Mouse (Mus musculus) heart, embryonic 14.5 days (tissue): ENCODE data around the gene Vpreb3. TPM values are rescaled to one million over a fixed set of nuclear protein-coding genes. Genes with fewer than 3 reads are reported as not detected.

Source experiments
- ATAC-seq: fragments of 200-750 bp; cut with Nextera tagmentation; 2 replicates; pipeline ENCODE4 v1.8.0; 2017; ENCODE audit warnings: low read depth, moderate TSS enrichment; ENCODE audit not compliant: insufficient number of reproducible peaks, insufficient read depth, low FRiP score
- H3K27ac ChIP-seq, 2 experiments: fragments of 200-500 bp in 1 of 2; fragments of 300-500 bp in 1 of 2; sonication (generic) in 1 of 2; replicated peaks in 1 of 2; 2 replicates each; pipeline ENCODE4 v1.5.1; 2012 to 2014; ENCODE audit warnings: low read depth in 2 of 2, low read length in 2 of 2, control low read depth in 1 of 2, mild to moderate bottlenecking in 1 of 2, mixed read lengths in 1 of 2; ENCODE audit not compliant: control insufficient read depth in 1 of 2, insufficient read depth in 1 of 2
- H3K27me3 ChIP-seq: fragments of 300-500 bp; sonication (generic); 2 replicates; pipeline ENCODE4 v1.6.1; 2014; ENCODE audit warnings: mild to moderate bottlenecking, low read length, control low read depth; ENCODE audit not compliant: control insufficient read depth, insufficient read depth
- H3K36me3 ChIP-seq: fragments of 300-500 bp; sonication (generic); 2 replicates; pipeline ENCODE4 v1.6.1; 2014; ENCODE audit warnings: mild to moderate bottlenecking, control low read depth, low read length, mixed read lengths; ENCODE audit not compliant: control insufficient read depth, insufficient read depth
- H3K4me1 ChIP-seq, 2 experiments: fragments of 200-500 bp in 1 of 2; fragments of 300-500 bp in 1 of 2; sonication (generic) in 1 of 2; 2 replicates each; pipeline ENCODE4 v1.6.1; 2012 to 2014; ENCODE audit warnings: low read length in 2 of 2, control low read depth in 1 of 2, mixed read lengths in 1 of 2; ENCODE audit not compliant: control insufficient read depth in 2 of 2, insufficient read depth in 2 of 2
- H3K4me2 ChIP-seq: fragments of 300-500 bp; sonication (generic); 2 replicates; pipeline ENCODE4 v1.6.1; 2014; ENCODE audit warnings: mild to moderate bottlenecking, low read length
- H3K4me3 ChIP-seq, 2 experiments: fragments of 200-500 bp in 1 of 2; fragments of 300-500 bp in 1 of 2; sonication (generic) in 1 of 2; 2 replicates each; pipeline ENCODE4 v1.5.1; 2012 to 2014; ENCODE audit warnings: low read length in 2 of 2, mild to moderate bottlenecking in 2 of 2, control low read depth in 1 of 2, low read depth in 1 of 2, moderate library complexity in 1 of 2; ENCODE audit not compliant: control insufficient read depth in 1 of 2, insufficient read depth in 1 of 2
- H3K9ac ChIP-seq: fragments of 300-500 bp; sonication (generic); 2 replicates; pipeline ENCODE4 v1.6.1; 2014; ENCODE audit warnings: mild to moderate bottlenecking, low read length
- H3K9me3 ChIP-seq: fragments of 300-500 bp; sonication (generic); 2 replicates; pipeline ENCODE4 v1.6.1; 2016; ENCODE audit warnings: low read length, control low read depth; ENCODE audit not compliant: control insufficient read depth
- WGBS: fragments of 180-500 bp; shearing (Covaris S2); extraction: QIAGEN DNeasy Blood & Tissue Kit; methylation state at CpG from one replicate; pipeline ENCODE4 v1.1.7; 2014; 5-methylcytosine and 5-hydroxymethylcytosine counted together
- polyA plus RNA-seq: library from polyadenylated mRNA; unstranded; fragments of >200 nt; fragmentation: Nextera tagmentation; extraction: Ambion mirVana; gene quantifications from 2 replicates; pipeline ENCODE4 v1.2.1, GENCODE M21; 2014

The Vpreb3 gene
- 0.46 and 0.58 TPM in 2 replicates for polyA plus RNA-seq

DNA sequence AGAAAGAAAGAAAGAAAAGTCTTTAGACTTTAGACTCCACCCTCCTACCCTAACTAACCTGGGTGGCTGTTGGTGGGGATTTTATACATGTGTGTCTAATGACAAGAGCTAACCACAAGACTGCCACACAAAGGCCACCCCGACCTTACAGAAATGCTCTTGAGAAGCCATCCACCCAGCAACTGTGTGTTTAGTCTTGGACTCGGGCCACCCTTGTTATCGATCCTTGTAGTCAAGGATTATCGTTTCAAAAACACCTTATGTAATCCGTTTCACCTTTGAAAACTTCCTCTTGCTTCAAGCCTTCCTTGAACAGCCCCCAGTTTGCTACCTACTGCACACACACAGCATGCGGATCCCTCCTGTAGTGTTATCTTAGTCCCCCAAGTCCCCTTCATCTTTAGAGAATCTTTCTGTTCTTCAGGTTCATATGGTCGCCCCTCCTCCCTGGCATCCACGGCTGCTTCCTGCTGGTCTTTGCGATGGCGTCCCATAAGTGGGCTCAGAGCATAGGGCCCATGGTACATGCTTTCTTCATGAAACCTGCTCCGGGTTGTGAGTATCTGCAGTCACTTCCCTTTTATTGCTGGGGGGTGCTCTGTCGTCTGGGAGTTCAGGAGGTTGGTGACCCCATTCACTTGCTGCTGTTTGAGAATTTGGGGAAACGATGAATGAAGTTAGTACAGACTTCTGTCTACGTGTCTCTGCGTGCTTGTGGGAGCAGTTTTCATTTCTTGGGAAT is at the start of gene Vpreb3:
Gene Vpreb3, plus strand, starts transcription at position 322 of the 742 bp plus-strand sequence.
- Histone ChIP-seq H3K9me3 (no peaks in the 10 kb centered on the region), H3K4me3 (no peak within 1 kb of the TSS), H3K27ac (no peak within 1 kb of the TSS), H3K4me1 (peaks cover 3 to 4% of the 10 kb centered on the region in 2 experiments; a peak in 2 of 4 replicates), H3K4me2 (no peak within 1 kb of the TSS), H3K27me3 (no peaks in the 10 kb centered on the region), H3K36me3 (peaks cover 12% of the 10 kb centered on the region; the same call in 1 of the 2 replicates), H3K9ac (no peak within 1 kb of the TSS)
- no peak for ATAC-seq
- 74% methylated on average over 15 of the region's 15 CpGs for WGBS

- no peaks in the 10 kb centered on the region for H3K27me3 ChIP-seq
- no peaks in the 10 kb centered on the region for H3K9me3 ChIP-seq
- peaks cover 8 to 13% of the 10 kb centered on the region in 2 experiments; a peak in 3 of 4 replicates for H3K4me1 ChIP-seq
- H3K36me3 ChIP-seq, result peaks cover 42% of the 10 kb centered on the region
- peak within 1 kb of the TSS; percentile 38 to 44 for H3K4me3 ChIP-seq
- WGBS, result 2% methylated on average over 44 of the region's 51 CpGs
- H3K4me2 ChIP-seq, result peak within 1 kb of the TSS; percentile 88
- peak; percentile 95 for ATAC-seq
- H3K9ac ChIP-seq, result peak within 1 kb of the TSS; percentile 62
- no peak within 1 kb of the TSS for H3K27ac ChIP-seq
Measured at GRCm38 (mm10) chr10:75893089-75893750, 49.6 kb upstream of the Vpreb3 start, which contains the start of gene Derl3. Derl3 (plus strand) TSS chr10:75893413.

DNA sequence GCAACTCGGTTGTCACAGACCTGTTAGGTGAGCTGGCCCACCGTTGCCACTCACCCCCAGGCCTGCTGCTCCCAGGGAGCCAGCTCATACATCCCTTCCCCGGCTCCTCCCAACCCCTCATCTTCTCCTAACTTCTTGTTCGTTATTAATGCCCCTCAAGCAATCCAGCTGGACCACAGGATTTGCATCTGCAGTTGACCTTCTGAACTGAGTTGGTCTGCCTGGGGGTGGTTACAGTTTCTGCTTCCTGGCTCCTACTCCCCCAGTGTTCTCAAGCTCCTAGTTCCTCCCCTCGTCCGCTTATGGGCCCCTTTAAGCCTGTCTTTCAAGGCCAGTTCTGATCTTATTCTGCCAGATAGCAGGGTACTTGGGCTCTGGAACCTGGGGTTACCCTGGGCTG is 48.3 kb upstream of the Vpreb3 start:
- WGBS, result 70% methylated on average over 6 of the region's 6 CpGs
- Histone ChIP-seq H3K4me3 (no peak overlapping the region), H3K27ac (no peak overlapping the region), H3K4me1 (peaks cover 14 to 27% of the 10 kb centered on the region in 2 experiments), H3K4me2 (no peak overlapping the region), H3K9me3 (no peaks in the 10 kb centered on the region), H3K9ac (no peak overlapping the region), H3K27me3 (no peaks in the 10 kb centered on the region), H3K36me3 (peaks cover 49% of the 10 kb centered on the region)
- ATAC-seq, result no peak

DNA sequence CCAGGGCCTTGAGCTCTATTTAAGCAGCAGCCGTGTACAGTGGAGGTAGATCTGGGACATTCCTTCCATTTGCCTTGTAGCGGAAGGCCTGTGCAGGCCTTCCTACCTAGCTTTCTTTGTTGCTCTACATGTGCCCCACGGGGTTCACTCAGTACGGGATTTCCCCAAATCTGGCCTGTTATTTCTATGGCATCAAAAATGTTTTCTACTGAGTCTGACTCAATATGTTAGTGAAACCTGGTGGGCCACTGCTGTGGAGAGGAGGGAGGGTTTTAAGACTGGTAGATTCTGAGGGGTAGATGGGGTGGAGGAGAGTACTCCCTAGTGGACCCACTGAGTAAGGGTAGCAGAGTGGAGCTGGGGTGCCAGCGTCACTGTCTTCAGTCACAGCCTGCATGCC is 47.1 kb upstream of the Vpreb3 start:
- no peaks in the 10 kb centered on the region for H3K9me3 ChIP-seq
- H3K4me2 ChIP-seq, result no peak overlapping the region
- no peaks in the 10 kb centered on the region for H3K27me3 ChIP-seq
- H3K27ac ChIP-seq, result no peak overlapping the region
- no peak overlapping the region for H3K9ac ChIP-seq
- no peak overlapping the region for H3K4me3 ChIP-seq
- no peak for ATAC-seq
- H3K4me1 ChIP-seq, result peaks cover 14 to 28% of the 10 kb centered on the region in 2 experiments
- 96% methylated on average over 5 of the region's 5 CpGs for WGBS
- peaks cover 55% of the 10 kb centered on the region for H3K36me3 ChIP-seq

DNA sequence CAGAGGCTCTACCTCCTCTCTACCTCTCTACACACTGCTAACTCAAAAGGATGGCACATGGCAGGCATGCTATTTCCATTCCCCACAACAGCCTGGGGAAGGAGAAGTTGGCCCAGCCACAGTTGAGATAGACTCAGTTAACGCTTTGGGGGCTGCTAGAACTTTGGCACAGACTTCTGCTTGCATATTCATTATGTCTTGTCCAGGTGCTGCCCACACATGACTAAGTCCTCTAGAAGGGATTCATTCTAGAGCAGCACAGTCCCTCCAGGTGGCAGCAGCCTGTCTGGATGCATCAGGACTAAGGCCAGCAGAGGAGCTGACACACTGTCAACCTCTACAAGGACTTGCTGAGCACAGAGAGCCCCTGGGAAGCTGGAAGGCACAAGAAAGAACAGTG is 46.6 kb upstream of the Vpreb3 start:
- Histone ChIP-seq H3K4me1 (peaks cover 14 to 28% of the 10 kb centered on the region in 2 experiments), H3K4me2 (no peak overlapping the region), H3K9ac (no peak overlapping the region), H3K27me3 (no peaks in the 10 kb centered on the region), H3K4me3 (no peak overlapping the region), H3K36me3 (peaks cover 60% of the 10 kb centered on the region), H3K27ac (no peak overlapping the region), H3K9me3 (no peaks in the 10 kb centered on the region)
- ATAC-seq, result no peak
- WGBS, result 88% methylated on average over 1 of the region's 1 CpGs

GRCm38 (mm10) chr10:75897373-75897772 is 45.5 kb upstream of the Vpreb3 start:
- Histone ChIP-seq H3K4me3 (no peak overlapping the region), H3K27me3 (no peaks in the 10 kb centered on the region), H3K4me2 (no peak overlapping the region), H3K27ac (no peak overlapping the region), H3K36me3 (peaks cover 72% of the 10 kb centered on the region), H3K9me3 (no peaks in the 10 kb centered on the region), H3K4me1 (peaks cover 14 to 28% of the 10 kb centered on the region in 2 experiments), H3K9ac (no peak overlapping the region)
- WGBS, result 45% methylated on average over 6 of the region's 6 CpGs
- ATAC-seq, result no peak

- no peak overlapping the region for H3K4me3 ChIP-seq
- no peaks in the 10 kb centered on the region for H3K9me3 ChIP-seq
- no peak for ATAC-seq
- no peak overlapping the region for H3K4me2 ChIP-seq
- peak overlapping the region; percentile 47; the same call in 1 of the 2 replicates for H3K9ac ChIP-seq
- no peaks in the 10 kb centered on the region for H3K27me3 ChIP-seq
- H3K4me1 ChIP-seq, result peaks cover 12 to 28% of the 10 kb centered on the region in 2 experiments
- 72% methylated on average over 6 of the region's 6 CpGs for WGBS
- peaks cover 79% of the 10 kb centered on the region for H3K36me3 ChIP-seq
- peak overlapping the region; percentile 65 to 69 for H3K27ac ChIP-seq
Measured at GRCm38 (mm10) chr10:75898039-75898564, 44.8 kb upstream of the Vpreb3 start.
